Mouse (Mus musculus) intestine, embryonic 14.5 days (tissue): ENCODE measurements around the gene Fcor. TPM values are rescaled to one million over a fixed set of nuclear protein-coding genes. Genes with fewer than 3 reads are reported as not detected.
A peak's percentile ranks its signal among the peaks of the same experiment; 100 is the strongest.

Experiments used
- ATAC-seq: fragments of 200-750 bp; cut with Nextera tagmentation; replicated peaks from 2 replicates; pipeline ENCODE4 v1.8.0; 2017; ENCODE audit warnings: low read depth, moderate number of reproducible peaks, moderate TSS enrichment, moderate library complexity; ENCODE audit not compliant: low FRiP score, low TSS enrichment
- DNase-seq: peaks from one replicate; pipeline ENCODE4 v3.0.0-alpha.2; 2018; ENCODE audit warnings: low spot score
- H3K27ac ChIP-seq: fragments of 300-500 bp; sonication (generic); 2 replicates; pipeline ENCODE4 v1.5.1; 2014; ENCODE audit warnings: low read depth, mild to moderate bottlenecking, control low read depth
- H3K27me3 ChIP-seq: fragments of 300-500 bp; sonication (generic); replicated peaks from 2 replicates; pipeline ENCODE4 v1.6.1; 2014; ENCODE audit warnings: low read length, control low read depth; ENCODE audit not compliant: control insufficient read depth, insufficient read depth
- H3K36me3 ChIP-seq: fragments of 300-500 bp; sonication (generic); 2 replicates; pipeline ENCODE4 v1.6.1; 2014; ENCODE audit warnings: low read length, control low read depth; ENCODE audit not compliant: control insufficient read depth, insufficient read depth
- H3K4me1 ChIP-seq: fragments of 300-500 bp; sonication (generic); replicated peaks from 2 replicates; pipeline ENCODE4 v1.6.1; 2014; ENCODE audit warnings: low read length, control low read depth, mixed read lengths; ENCODE audit not compliant: control insufficient read depth, insufficient read depth
- H3K4me2 ChIP-seq: fragments of 300-500 bp; sonication (generic); 2 replicates; pipeline ENCODE4 v1.6.1; 2014; ENCODE audit warnings: low read length
- H3K4me3 ChIP-seq: fragments of 300-500 bp; sonication (generic); 2 replicates; pipeline ENCODE4 v1.5.1; 2014; ENCODE audit warnings: low read depth, low read length, control low read depth, mixed read lengths
- H3K9ac ChIP-seq: fragments of 300-500 bp; sonication (generic); 2 replicates; pipeline ENCODE4 v1.6.1; 2014; ENCODE audit warnings: mild to moderate bottlenecking, low read length
- H3K9me3 ChIP-seq: fragments of 300-500 bp; sonication (generic); 2 replicates; pipeline ENCODE4 v1.6.1; 2016; ENCODE audit warnings: low read length, control low read depth; ENCODE audit not compliant: control insufficient read depth
- WGBS: fragments of 180-500 bp; shearing (Covaris S2); extraction: QIAGEN DNeasy Blood & Tissue Kit; methylation state at CpG from one replicate; pipeline ENCODE4 v1.1.7; 2014; 5-methylcytosine and 5-hydroxymethylcytosine counted together
- polyA plus RNA-seq: library from polyadenylated mRNA; unstranded; fragments of >200 nt; fragmentation: Nextera tagmentation; extraction: Ambion mirVana; gene quantifications from 2 replicates; pipeline ENCODE4 v1.2.1, GENCODE M21; 2014

Fcor gene
- polyA plus RNA-seq, result 16.7 and 16.8 TPM in 2 replicates

DNA sequence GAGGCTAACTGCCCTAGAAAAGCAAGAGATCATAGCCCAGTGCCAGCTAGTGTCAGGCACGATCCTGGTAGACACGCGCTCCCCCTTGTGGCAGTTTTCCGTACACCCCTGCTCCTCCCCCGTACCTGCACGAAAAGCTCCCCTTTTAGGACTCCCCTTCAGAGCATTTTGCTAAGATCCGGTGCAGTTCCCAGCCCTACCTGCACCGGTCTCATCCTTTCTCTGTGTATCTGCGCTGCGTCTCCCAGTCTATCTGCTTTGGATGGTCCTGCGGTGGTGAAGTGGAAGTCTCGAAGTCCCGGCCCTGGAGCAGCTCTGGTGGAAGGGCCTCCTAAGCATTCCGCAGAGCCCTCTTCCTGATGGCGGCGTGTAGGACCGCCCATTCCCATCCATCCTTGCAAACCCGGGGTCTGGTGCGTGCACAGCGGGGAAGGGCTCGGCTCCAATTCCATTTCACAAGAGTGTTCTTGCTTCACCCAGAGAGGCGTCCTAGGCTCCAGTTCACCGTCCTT lies at the start of gene Fcor:
Fcor (minus strand) TSS at position 383 of the 512 bp plus-strand sequence.
- H3K9ac ChIP-seq, result peak within 1 kb of the TSS; percentile 34
- no peaks in the 10 kb centered on the region for H3K9me3 ChIP-seq
- peak within 1 kb of the TSS; percentile 39; the same call in 1 of the 2 replicates for H3K27ac ChIP-seq
- peak within 1 kb of the TSS; percentile 74 for H3K4me2 ChIP-seq
- DNase-seq (peak; percentile 95), ATAC-seq (peak; percentile 80)
- H3K36me3 ChIP-seq, result no peaks in the 10 kb centered on the region
- WGBS, result under 1% methylated on average over 23 of the region's 23 CpGs
- H3K4me3 ChIP-seq, result peak within 1 kb of the TSS; percentile 44
- H3K4me1 ChIP-seq, result 0 out of 2 replicates have a peak, but pooled peaks cover 2% of the 10 kb centered on the region
- H3K27me3 ChIP-seq, result no peaks in the 10 kb centered on the region

GRCm38 (mm10) chr8:3721041-3721440 lies 48.9 kb upstream of the Fcor start:
- H3K9ac ChIP-seq, result no peak overlapping the region
- ATAC-seq, result no peak

DNA sequence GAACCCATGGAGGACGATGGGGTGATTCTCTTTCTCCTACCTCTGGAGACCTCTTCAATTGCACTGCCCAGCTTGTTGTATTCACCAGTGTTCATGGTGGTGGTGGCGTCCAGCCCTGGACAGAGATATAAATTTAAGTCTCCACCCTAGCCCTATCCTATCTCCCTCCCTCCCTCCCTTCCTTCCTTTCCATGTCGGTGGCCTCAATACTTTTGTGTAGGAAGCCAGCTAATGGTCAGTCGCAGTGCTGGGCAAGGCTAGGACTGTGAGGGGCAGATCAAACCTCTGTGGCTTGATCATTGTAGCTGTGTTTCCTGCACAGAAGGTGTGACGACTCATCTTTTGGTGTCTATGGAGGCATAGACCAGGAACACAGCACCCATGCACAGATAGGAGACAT lies 48.4 kb upstream of the Fcor start, which contains the start of gene Clec4g:
Clec4g (minus strand) TSS at position 101 of the 400 bp plus-strand sequence.
- no peak for DNase-seq
- H3K4me3 ChIP-seq, result no peak within 1 kb of the TSS
- WGBS, result 73% methylated on average over 5 of the region's 5 CpGs

More at GRCm38 (mm10) chr8:3721041-3721440, 48.9 kb upstream of the Fcor start:
- no peak for DNase-seq
- Histone ChIP-seq H3K9me3 (no peaks in the 10 kb centered on the region), H3K4me3 (no peak overlapping the region), H3K4me1 (no peaks in the 10 kb centered on the region), H3K27ac (no peak overlapping the region), H3K36me3 (no peaks in the 10 kb centered on the region), H3K27me3 (no peaks in the 10 kb centered on the region), H3K4me2 (no peak overlapping the region)
- WGBS, result 40% methylated on average over 1 of the region's 1 CpGs

DNA sequence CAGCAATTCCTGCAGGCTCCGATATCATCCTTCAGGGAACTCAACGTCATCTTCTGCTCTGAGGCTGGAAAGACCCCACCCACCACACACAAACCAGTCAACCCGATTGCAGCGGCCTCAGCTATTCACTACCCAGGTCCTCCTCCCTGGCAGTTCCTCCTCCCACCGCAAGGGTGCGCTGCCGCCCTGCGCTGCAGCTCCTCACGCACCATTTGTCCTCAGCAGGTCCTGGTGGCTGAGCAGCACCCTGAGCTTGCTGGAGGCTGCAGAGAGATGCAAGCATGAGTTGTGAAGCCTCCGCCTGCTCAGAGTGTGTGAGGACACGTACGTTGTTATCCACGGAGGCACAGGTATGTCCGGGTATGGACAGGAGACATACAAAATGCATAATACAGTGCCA lies 46.4 kb upstream of the Fcor start:
- WGBS, result 13% methylated on average over 14 of the region's 14 CpGs
- H3K27me3 ChIP-seq, result no peaks in the 10 kb centered on the region
- DNase-seq, result peak; percentile 80
- H3K27ac ChIP-seq, result no peak overlapping the region
- no peak overlapping the region for H3K4me2 ChIP-seq
- H3K36me3 ChIP-seq, result no peaks in the 10 kb centered on the region
- H3K9me3 ChIP-seq, result no peaks in the 10 kb centered on the region
- H3K9ac ChIP-seq, result no peak overlapping the region
- ATAC-seq, result no peak; the same call in 1 of the 2 replicates
- H3K4me1 ChIP-seq, result no peaks in the 10 kb centered on the region
- H3K4me3 ChIP-seq, result no peak overlapping the region

More for the DNA sequence above, 48.4 kb upstream of the Fcor start, which contains the start of gene Clec4g:
- Histone ChIP-seq H3K4me2 (no peak within 1 kb of the TSS), H3K27ac (no peak within 1 kb of the TSS), H3K27me3 (no peaks in the 10 kb centered on the region), H3K9ac (no peak within 1 kb of the TSS), H3K36me3 (no peaks in the 10 kb centered on the region), H3K9me3 (no peaks in the 10 kb centered on the region), H3K4me1 (no peaks in the 10 kb centered on the region)
- ATAC-seq, result no peak

DNA sequence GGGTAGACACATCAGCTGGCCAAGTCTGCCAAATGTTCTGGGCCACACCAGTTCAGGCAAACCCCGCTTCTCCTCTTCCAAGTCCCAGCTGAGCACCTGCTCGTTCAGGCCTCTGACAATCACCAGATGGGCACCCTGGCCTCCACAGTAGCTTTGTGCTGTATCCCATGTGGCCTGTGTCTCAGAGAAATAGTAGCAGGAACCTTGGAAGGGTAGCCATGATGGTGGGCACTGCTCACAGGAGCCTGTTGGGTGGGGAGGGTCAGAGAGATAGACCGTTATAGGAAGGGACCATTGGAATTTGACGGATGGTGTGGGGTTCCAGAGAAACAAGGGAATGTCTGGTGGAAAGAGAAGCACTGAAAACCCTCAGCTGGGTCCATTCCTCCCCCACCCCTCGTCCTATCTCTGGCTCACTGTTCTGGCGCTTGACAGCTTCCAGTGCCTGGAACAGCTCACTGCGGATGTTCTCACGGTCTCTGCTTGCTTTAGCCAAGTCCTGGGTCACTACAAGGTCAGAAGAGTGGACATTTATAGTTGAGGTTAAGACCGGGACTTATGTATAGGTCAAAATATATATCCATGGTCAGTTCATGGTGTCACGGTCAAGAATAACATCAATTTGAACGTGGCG lies 45.3 kb upstream of the Fcor start:
- Histone ChIP-seq H3K4me1 (no peaks in the 10 kb centered on the region), H3K4me3 (no peak overlapping the region), H3K27ac (no peak overlapping the region), H3K36me3 (no peaks in the 10 kb centered on the region), H3K9ac (no peak overlapping the region), H3K27me3 (no peaks in the 10 kb centered on the region), H3K4me2 (no peak overlapping the region), H3K9me3 (no peaks in the 10 kb centered on the region)
- WGBS, result 57% methylated on average over 12 of the region's 12 CpGs
- ATAC-seq, result no peak
- DNase-seq, result no peak

DNA sequence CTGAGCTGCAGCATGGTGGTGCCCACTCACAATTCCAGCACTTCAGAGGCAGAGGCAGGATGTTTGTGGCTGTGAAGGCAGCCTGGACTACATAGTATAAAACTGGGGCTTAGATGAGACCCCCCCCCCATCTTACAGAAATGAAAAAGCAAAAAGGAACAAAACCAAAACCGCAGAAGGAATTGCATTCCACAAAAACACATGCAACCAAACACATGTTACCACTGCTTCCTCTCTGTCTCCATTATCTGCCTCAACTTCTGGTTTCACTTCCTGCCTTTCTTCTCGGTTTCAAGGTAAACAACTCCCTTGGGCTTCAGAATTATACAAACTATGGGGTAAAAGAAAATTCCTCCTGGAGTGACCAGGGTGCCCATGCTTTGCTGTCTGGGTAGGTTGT lies 39.5 kb upstream of the Fcor start:
- H3K27ac ChIP-seq, result no peak overlapping the region
- no peak overlapping the region for H3K9ac ChIP-seq
- no peaks in the 10 kb centered on the region for H3K9me3 ChIP-seq
- H3K4me1 ChIP-seq, result no peaks in the 10 kb centered on the region
- H3K4me2 ChIP-seq, result no peak overlapping the region
- no peak overlapping the region for H3K4me3 ChIP-seq
- ATAC-seq (no peak), DNase-seq (no peak)
- H3K27me3 ChIP-seq, result no peaks in the 10 kb centered on the region
- 50% methylated on average over 2 of the region's 2 CpGs for WGBS
- no peaks in the 10 kb centered on the region for H3K36me3 ChIP-seq

GRCm38 (mm10) chr8:3710312-3710711 lies 38.1 kb upstream of the Fcor start:
- Histone ChIP-seq H3K27me3 (no peaks in the 10 kb centered on the region), H3K4me2 (no peak overlapping the region), H3K4me1 (no peaks in the 10 kb centered on the region), H3K4me3 (no peak overlapping the region), H3K9me3 (no peaks in the 10 kb centered on the region), H3K9ac (no peak overlapping the region), H3K27ac (no peak overlapping the region), H3K36me3 (no peaks in the 10 kb centered on the region)
- WGBS, result 85% methylated on average over 3 of the region's 3 CpGs
- DNase-seq, result no peak
- ATAC-seq, result no peak

- ATAC-seq (no peak), DNase-seq (no peak)
- Histone ChIP-seq H3K9me3 (no peaks in the 10 kb centered on the region), H3K4me2 (no peak overlapping the region), H3K9ac (no peak overlapping the region), H3K27ac (no peak overlapping the region), H3K36me3 (no peaks in the 10 kb centered on the region), H3K27me3 (no peaks in the 10 kb centered on the region), H3K4me1 (no peaks in the 10 kb centered on the region), H3K4me3 (no peak overlapping the region)
- 64% methylated on average over 7 of the region's 7 CpGs for WGBS
Measured at GRCm38 (mm10) chr8:3707611-3708010, 35.4 kb upstream of the Fcor start.

DNA sequence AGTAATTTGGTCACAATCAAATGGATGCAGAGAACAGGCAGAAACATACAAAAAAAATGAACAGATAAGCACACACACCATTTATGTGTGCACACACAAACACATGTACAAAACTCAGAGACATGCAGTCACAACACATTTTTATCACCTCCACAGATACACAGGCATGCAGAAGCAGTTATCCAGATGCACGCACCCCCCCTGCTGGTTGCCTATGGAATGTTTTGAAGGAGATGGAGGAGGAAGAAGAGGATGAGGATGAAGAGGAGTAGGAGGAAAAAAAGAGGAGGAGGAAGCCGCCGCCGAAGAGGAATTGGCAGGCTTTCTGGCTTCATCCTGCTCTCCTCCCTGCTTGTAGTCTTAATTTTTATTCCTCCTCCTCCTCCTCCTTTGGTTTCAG lies 33.5 kb upstream of the Fcor start:
- no peak overlapping the region for H3K4me2 ChIP-seq
- H3K27me3 ChIP-seq, result no peaks in the 10 kb centered on the region
- no peaks in the 10 kb centered on the region for H3K9me3 ChIP-seq
- H3K4me1 ChIP-seq, result no peaks in the 10 kb centered on the region
- no peaks in the 10 kb centered on the region for H3K36me3 ChIP-seq
- H3K4me3 ChIP-seq, result no peak overlapping the region
- H3K9ac ChIP-seq, result no peak overlapping the region
- 43% methylated on average over 4 of the region's 4 CpGs for WGBS
- DNase-seq (no peak), ATAC-seq (no peak)
- no peak overlapping the region for H3K27ac ChIP-seq
